8 mouse cellular contexts compared by ENCODE assay signal in genomic region chr6:64727751-64728403, GRCm38 (mm10). TPM values are rescaled to one million over a fixed set of nuclear protein-coding genes. Genes with fewer than 3 reads are reported as not detected.
DNase-seq lines count a peak whose midpoint lies in the region; ATAC-seq and TF ChIP-seq lines count a peak whose summit lies in the region.

No protein-coding gene starts in this region.

- no peak for ATAC-seq in megakaryocyte, adult 5-6 weeks (ENCODE audit: poor library complexity, severe bottlenecking)
- ATAC-seq in intestine, postnatal 0 days: peak; percentile 72
- peak; percentile 70 for ATAC-seq in liver, postnatal 0 days

- H3K27ac ChIP-seq in embryonic fibroblast, embryonic 13.5 days (ENCODE audit: insufficient read depth, low read length): no peak overlapping the region
- no peak overlapping the region for H3K27ac ChIP-seq in intestine, postnatal 0 days (ENCODE audit: low read depth, low read length)
- no peak overlapping the region for H3K27ac ChIP-seq in liver, postnatal 0 days (ENCODE audit: low read depth)

- DNase-seq in liver, postnatal 0 days: peak; percentile 24
- peak; percentile 48 for DNase-seq in retina, embryonic 14.5 days (ENCODE audit: low spot score)
- no peak for DNase-seq in left cerebral cortex, adult 9 months (ENCODE audit: low spot score in 2 of 2)
- DNase-seq in MN1 (ENCODE audit: low spot score): no peak

- no peak for TF ChIP-seq CTCF in embryonic fibroblast, embryonic 13.5 days (IDR thresholded peaks at IDR 0.05; ENCODE audit: borderline replicate concordance, insufficient read depth, low read length)
- TF ChIP-seq CTCF in intestine, postnatal 0 days (IDR thresholded peaks at IDR 0.05; ENCODE audit: low read depth): no peak
- no peak for TF ChIP-seq CTCF in liver, postnatal 0 days (IDR thresholded peaks at IDR 0.05; ENCODE audit: low read depth)

- TF ChIP-seq EP300 in liver, postnatal 0 days (IDR thresholded peaks at IDR 0.05; ENCODE audit: low read depth): no peak

- H3K4me3 ChIP-seq in megakaryocyte, embryonic 14.5 days (replicated peaks): peak overlapping the region; percentile 85
- H3K4me3 ChIP-seq in embryonic fibroblast, embryonic 13.5 days (ENCODE audit: insufficient read depth, low read length): peak overlapping the region; percentile 45
- H3K4me3 ChIP-seq in intestine, postnatal 0 days (ENCODE audit: low read depth, low read length): peak overlapping the region; percentile 43
- H3K4me3 ChIP-seq in liver, postnatal 0 days (ENCODE audit: low read depth, low read length): peak overlapping the region; percentile 37

- H3K9me3 ChIP-seq in megakaryocyte, embryonic 14.5 days: peaks cover 14% of the 10 kb centered on the region; the same call in 1 of the 2 replicates
- no peaks in the 10 kb centered on the region for H3K9me3 ChIP-seq in intestine, postnatal 0 days (ENCODE audit: control insufficient read depth)
- no peaks in the 10 kb centered on the region for H3K9me3 ChIP-seq in liver, postnatal 0 days (ENCODE audit: low read length)

- under 1% methylated on average over 29 of the region's 29 CpGs for WGBS in intestine, postnatal 0 days
- 1% methylated on average over 29 of the region's 29 CpGs for WGBS in liver, postnatal 0 days (ENCODE audit: insufficient replicate concordance)

- TF ChIP-seq POLR2A in embryonic fibroblast, embryonic 13.5 days (IDR thresholded peaks at IDR 0.05; ENCODE audit: low read depth, low read length): no peak

- no peaks in the 10 kb centered on the region for H3K36me3 ChIP-seq in megakaryocyte, embryonic 14.5 days (replicated peaks; ENCODE audit: low read length)
- H3K36me3 ChIP-seq in intestine, postnatal 0 days (ENCODE audit: control insufficient read depth, insufficient read depth): no peaks in the 10 kb centered on the region
- no peaks in the 10 kb centered on the region for H3K36me3 ChIP-seq in liver, postnatal 0 days (replicated peaks; ENCODE audit: insufficient read depth, low read length)

- H3K4me1 ChIP-seq in megakaryocyte, embryonic 14.5 days: peaks cover 29% of the 10 kb centered on the region
- no peaks in the 10 kb centered on the region for H3K4me1 ChIP-seq in embryonic fibroblast, embryonic 13.5 days (ENCODE audit: control insufficient read depth, insufficient read depth, low read length)
- no peaks in the 10 kb centered on the region; the same call in 1 of the 2 replicates for H3K4me1 ChIP-seq in intestine, postnatal 0 days (replicated peaks; ENCODE audit: control insufficient read depth, insufficient read depth, low read length)
- peaks cover 20% of the 10 kb centered on the region for H3K4me1 ChIP-seq in liver, postnatal 0 days (ENCODE audit: insufficient read depth)

- peak overlapping the region; percentile 88 for H3K4me2 ChIP-seq in intestine, postnatal 0 days (replicated peaks; ENCODE audit: low read depth)
- H3K4me2 ChIP-seq in liver, postnatal 0 days (ENCODE audit: low read depth, low read length): peak overlapping the region; percentile 71

- H3K9ac ChIP-seq in intestine, postnatal 0 days (ENCODE audit: low read depth, low read length): no peak overlapping the region
- no peak overlapping the region for H3K9ac ChIP-seq in liver, postnatal 0 days (replicated peaks)

- peaks cover 58% of the 10 kb centered on the region for H3K27me3 ChIP-seq in megakaryocyte, embryonic 14.5 days (replicated peaks)
- H3K27me3 ChIP-seq in intestine, postnatal 0 days (replicated peaks; ENCODE audit: control insufficient read depth, insufficient read depth, low read length): peaks cover 58% of the 10 kb centered on the region
- H3K27me3 ChIP-seq in liver, postnatal 0 days (ENCODE audit: insufficient read depth, low read length): peaks cover 49% of the 10 kb centered on the region

RNA-seq across cellular contexts. Expression of gene Atoh1, which starts 1.0 kb away (rescaled TPM):
- not detected in 2 replicates for polyA plus RNA-seq in megakaryocyte, embryonic 14.5 days (2012; ENCODE audit: insufficient read depth, low replicate concordance)
- total RNA-seq in megakaryocyte, adult 5-6 weeks (2015): not detected in 2 replicates
- total RNA-seq in megakaryocyte, adult 5-6 weeks (2017): not detected in 2 replicates
- not detected in 2 replicates for polyA plus RNA-seq in embryonic fibroblast, embryonic 13.5 days (2011; ENCODE audit: insufficient read length, low read depth, missing spikeins)
- polyA plus RNA-seq in intestine, postnatal 0 days (2015; fragmentation: Nextera tagmentation; extraction: Ambion mirVana): 5.2 and 8.4 TPM in 2 replicates
- polyA plus RNA-seq in liver, postnatal 0 days (2015; fragmentation: Nextera tagmentation; extraction: Ambion mirVana): not detected in 2 replicates

Comparison
In these comparisons a context has a peak if more than half of its experiments do, and no peak if none do; other contexts are left out.
1. DNase-seq: peak in liver, postnatal 0 days (single experiment) and retina, embryonic 14.5 days (single experiment); none in left cerebral cortex, adult 9 months (0 of 2) and MN1 (single experiment).
2. Peak in every context shown above with its lines, with median percentiles within 50 percentile points of each other: H3K4me3 ChIP-seq.